In genomic region chr3:81995988-81996387, GRCm38 (mm10) we compare ENCODE assay signal across 9 mouse cellular contexts. TPM values are rescaled to one million over a fixed set of nuclear protein-coding genes. Genes with fewer than 3 reads are reported as not detected.
DNase-seq lines count a peak whose midpoint lies in the region; ATAC-seq and TF ChIP-seq lines count a peak whose summit lies in the region.
"Had no signal": no experiment of that assay in that cellular context is flagged by ENCODE, and none has a peak within 500 bp of the region (broad histone marks: within the 10 kb centered on the region; RNA-seq: fewer than 3 reads in every experiment).

No protein-coding gene starts in this region.

- no peaks in the 10 kb centered on the region for H3K27me3 ChIP-seq in kidney, embryonic 15.5 days
- H3K27me3 ChIP-seq in G1E (ENCODE audit: insufficient read depth, low read length) = no peaks in the 10 kb centered on the region
- H3K27me3 ChIP-seq: liver, embryonic 15.5 days had no signal

- H3K36me3 ChIP-seq in kidney, embryonic 15.5 days = no peaks in the 10 kb centered on the region
- no peaks in the 10 kb centered on the region for H3K36me3 ChIP-seq in G1E (replicated peaks)
- H3K36me3 ChIP-seq: liver, embryonic 15.5 days had no signal

- no peak for TF ChIP-seq CTCF in G1E (IDR thresholded peaks at IDR 0.05; ENCODE audit: low read depth, low read length)

- peak; percentile 61 for DNase-seq in kidney, adult 9 months
- DNase-seq in 416B (ENCODE audit: low read depth) (peak; percentile 64), G1E (ENCODE audit: low spot score) (no peak)
- peak; percentile 7 for DNase-seq in large intestine, adult 2 months (ENCODE audit: low read depth, low spot score)
- DNase-seq in retina, postnatal 1 day = peak; percentile 63
- no peak for DNase-seq in spleen, postnatal 14 days (ENCODE audit: low spot score in 2 of 2)

- no peak overlapping the region for H3K4me3 ChIP-seq in kidney, embryonic 15.5 days (replicated peaks)
- H3K4me3 ChIP-seq in G1E (ENCODE audit: low read depth, low read length) = no peak overlapping the region
- H3K4me3 ChIP-seq: liver, embryonic 15.5 days had no signal

- no peak overlapping the region for H3K4me2 ChIP-seq in kidney, embryonic 15.5 days
- H3K4me2 ChIP-seq: liver, embryonic 15.5 days had no signal

- H3K4me1 ChIP-seq in kidney, embryonic 15.5 days = no peaks in the 10 kb centered on the region
- H3K4me1 ChIP-seq in G1E (ENCODE audit: insufficient read depth, low read depth, low read length) = no peaks in the 10 kb centered on the region
- H3K4me1 ChIP-seq: liver, embryonic 15.5 days had no signal

- H3K27ac ChIP-seq in kidney, embryonic 15.5 days = no peak overlapping the region
- H3K27ac ChIP-seq: liver, embryonic 15.5 days had no signal

- 2% methylated on average over 1 of the region's 1 CpGs for WGBS in kidney, embryonic 15.5 days
- 0% methylated on average over 1 of the region's 1 CpGs for WGBS in large intestine, adult 2 months

- no peak for ATAC-seq in kidney, embryonic 15.5 days (replicated peaks; ENCODE audit: low FRiP score)
- ATAC-seq in G1E (ENCODE audit: extremely low read depth, insufficient number of reproducible peaks, low FRiP score, poor library complexity, severe bottlenecking) = peak; percentile 45; the same call in 1 of the 2 replicates
- ATAC-seq in common myeloid progenitor, adult 5-6 weeks (replicated peaks; ENCODE audit: low read depth, poor library complexity, severe bottlenecking) = peak; percentile 92

- H3K9me3 ChIP-seq in kidney, embryonic 15.5 days (replicated peaks) = no peaks in the 10 kb centered on the region
- H3K9me3 ChIP-seq in G1E (replicated peaks) = no peaks in the 10 kb centered on the region
- H3K9me3 ChIP-seq: liver, embryonic 15.5 days had no signal

- no peak overlapping the region for H3K9ac ChIP-seq in kidney, embryonic 15.5 days
- H3K9ac ChIP-seq: liver, embryonic 15.5 days had no signal

RNA-seq across cellular contexts. Expression of gene Asic5, which starts 13.9 kb away (rescaled TPM):
- not detected in 2 replicates for polyA plus RNA-seq in kidney, embryonic 15.5 days (2015; fragmentation: Nextera tagmentation; extraction: Ambion mirVana)
- total RNA-seq in G1E (2014; fragmentation: Nextera tagmentation) (not detected in 2 replicates), G1E (2017) (not detected in 2 replicates)
- polyA plus RNA-seq in G1E (2012) = not detected in 2 replicates
- total RNA-seq in common myeloid progenitor, adult 5-6 weeks (2017) = not detected in 2 replicates
- 0.17 and 0.29 TPM in 2 replicates for polyA plus RNA-seq in large intestine, adult 2 months (2012; rRNA removed)
- polyA plus RNA-seq: liver, embryonic 15.5 days had no signal

RNA-seq across cellular contexts. Expression of gene Tdo2, which starts 20.0 kb away (rescaled TPM):
- polyA plus RNA-seq in kidney, embryonic 15.5 days (2015; fragmentation: Nextera tagmentation; extraction: Ambion mirVana) = 0.09 and 0.19 TPM in 2 replicates
- total RNA-seq in G1E (2014; fragmentation: Nextera tagmentation) (not detected in 2 replicates), G1E (2017) (not detected in 2 replicates)
- polyA plus RNA-seq in G1E (2012) = not detected in 2 replicates
- total RNA-seq in common myeloid progenitor, adult 5-6 weeks (2017) = not detected in 2 replicates
- polyA plus RNA-seq in large intestine, adult 2 months (2012; rRNA removed) = 0.05 TPM in 1 of 2 replicates, not detected in the other
- polyA plus RNA-seq: liver, embryonic 15.5 days had no signal

Comparison
In these comparisons a context has a peak if more than half of its experiments do, and no peak if none do; other contexts are left out.
1. DNase-seq: peak in kidney, adult 9 months (single experiment), 416B (single experiment), large intestine, adult 2 months (single experiment) and retina, postnatal 1 day (single experiment); none in G1E (single experiment) and spleen, postnatal 14 days (0 of 2).